In the genomic region with DNA sequence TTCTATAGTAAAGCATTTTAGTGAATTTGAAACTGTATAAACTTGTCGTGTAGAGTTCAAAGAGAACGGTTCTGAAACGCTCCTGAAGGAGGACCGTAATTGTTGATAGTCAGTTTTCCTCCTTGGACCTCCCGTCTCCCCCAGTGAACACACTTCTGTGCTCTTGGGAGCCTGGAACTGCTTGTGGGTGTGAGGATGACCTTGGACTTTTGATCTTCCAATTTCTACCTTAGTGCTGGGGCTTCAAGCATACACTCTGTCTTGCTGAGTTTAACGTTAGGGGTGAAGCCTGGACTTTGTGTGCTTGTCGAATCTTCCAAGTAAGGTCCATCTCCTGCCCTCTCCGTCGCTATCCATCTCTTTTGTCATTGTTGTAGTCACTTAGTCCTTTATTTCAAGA, we compare ENCODE assay signal across 25 mouse cellular contexts. TPM values are rescaled to one million over a fixed set of nuclear protein-coding genes. Genes with fewer than 3 reads are reported as not detected.
A peak's percentile ranks its signal among the peaks of the same experiment; 100 is the strongest.
DNase-seq lines count a peak whose midpoint lies in the region; ATAC-seq and TF ChIP-seq lines count a peak whose summit lies in the region.
"Had no signal": no experiment of that assay in that cellular context is flagged by ENCODE, and none has a peak within 500 bp of the region (broad histone marks: within the 10 kb centered on the region; RNA-seq: fewer than 3 reads in every experiment).

No protein-coding gene starts in this region.

- H3K9ac ChIP-seq in ES-E14 (ENCODE audit: insufficient read depth, low read depth, low read length, poor library complexity, severe bottlenecking) = peak overlapping the region; percentile 38; the same call in 1 of the 2 replicates
- no peak overlapping the region for H3K9ac ChIP-seq in intestine, postnatal 0 days (ENCODE audit: low read depth, low read length)
- H3K9ac ChIP-seq: embryonic facial prominence, embryonic 15.5 days; limb, embryonic 12.5 days; liver, embryonic 14.5 days; lung, embryonic 15.5 days; neural tube, embryonic 15.5 days had no signal

- no peak overlapping the region for H3K27ac ChIP-seq in ES-E14 (ENCODE audit: insufficient read depth, low read depth, low read length, poor library complexity, severe bottlenecking)
- peak overlapping the region; percentile 23; the same call in 1 of the 2 replicates for H3K27ac ChIP-seq in intestine, postnatal 0 days (ENCODE audit: low read depth, low read length)
- H3K27ac ChIP-seq: embryonic facial prominence, embryonic 15.5 days; hindbrain, embryonic 10.5 days; limb, embryonic 12.5 days; liver, embryonic 14.5 days; lung, embryonic 15.5 days; neural tube, embryonic 15.5 days; stomach, postnatal 0 days had no signal

- TF ChIP-seq CTCF in intestine, postnatal 0 days (IDR thresholded peaks at IDR 0.05; ENCODE audit: low read depth) = no peak

- no peaks in the 10 kb centered on the region for H3K36me3 ChIP-seq in ES-E14 (ENCODE audit: control insufficient read depth, insufficient read depth, low read length, poor library complexity, severe bottlenecking)
- no peaks in the 10 kb centered on the region for H3K36me3 ChIP-seq in intestine, postnatal 0 days (ENCODE audit: control insufficient read depth, insufficient read depth)
- H3K36me3 ChIP-seq: embryonic facial prominence, embryonic 15.5 days; limb, embryonic 12.5 days; neural tube, embryonic 15.5 days had no signal

- no peak for ATAC-seq in intestine, postnatal 0 days
- ATAC-seq: forebrain, embryonic 14.5 days; hindbrain, embryonic 16.5 days had no signal

- 56% methylated on average over 9 of the region's 9 CpGs for WGBS in intestine, postnatal 0 days

- peaks cover 1 to 4% of the 10 kb centered on the region in 2 experiments; a peak in 1 of 4 replicates for H3K4me1 ChIP-seq in ES-E14 (ENCODE audit: control insufficient read depth in 2 of 2, insufficient read depth in 2 of 2, low read length in 2 of 2, poor library complexity in 1 of 2)
- 0 out of 2 replicates have a peak, but pooled peaks cover 2% of the 10 kb centered on the region for H3K4me1 ChIP-seq in intestine, postnatal 0 days (replicated peaks; ENCODE audit: control insufficient read depth, insufficient read depth, low read length)

- H3K27me3 ChIP-seq in intestine, postnatal 0 days (replicated peaks; ENCODE audit: control insufficient read depth, insufficient read depth, low read length) = no peaks in the 10 kb centered on the region
- H3K27me3 ChIP-seq: embryonic facial prominence, embryonic 15.5 days; limb, embryonic 12.5 days; lung, embryonic 15.5 days; neural tube, embryonic 15.5 days had no signal

- in situ Hi-C loops in ES-E14 (cut with MboI; ENCODE audit: low sequenced_read_pairs in 2 of 2, unreplicated experiment in 2 of 2) = no loop called here

- DNase-seq in kidney, adult 11 months = peak; percentile 9
- DNase-seq in kidney, postnatal 10 days = no peak
- peak; percentile 55 for DNase-seq in ES-CJ7 (ENCODE audit: low read depth, low spot score)
- DNase-seq in ES-E14 (ENCODE audit: low read depth, low spot score) = no peak
- no peak for DNase-seq in cerebellum, adult 9-10 months
- no peak for DNase-seq in spleen, postnatal 10 days (ENCODE audit: low spot score in 2 of 2)
- DNase-seq: cerebellum, adult 8-10 months; gastrocnemius, postnatal 10 days; heart, adult 18-20 months; heart, postnatal 10 days; kidney, postnatal 4 days; lung, postnatal 4 days; thymus, adult 2 months; thymus, postnatal 4 days had no signal

- peak overlapping the region; percentile 51 for H3K4me2 ChIP-seq in intestine, postnatal 0 days (replicated peaks; ENCODE audit: low read depth)
- H3K4me2 ChIP-seq: embryonic facial prominence, embryonic 15.5 days; limb, embryonic 12.5 days; lung, embryonic 15.5 days; midbrain, embryonic 11.5 days; neural tube, embryonic 15.5 days had no signal

- peak overlapping the region in 1 of 2 experiments; percentile 12; a peak in 2 of 4 replicates for H3K4me3 ChIP-seq in ES-E14 (ENCODE audit: insufficient read depth in 1 of 2, low read depth in 1 of 2, low read length in 2 of 2, poor library complexity in 1 of 2, severe bottlenecking in 1 of 2)
- H3K4me3 ChIP-seq in intestine, postnatal 0 days (ENCODE audit: low read depth, low read length) = 0 out of 2 replicates have a peak overlapping the region, but pooled peaks have one; percentile 5
- H3K4me3 ChIP-seq: embryonic facial prominence, embryonic 15.5 days; hindbrain, embryonic 10.5 days; limb, embryonic 12.5 days; lung, embryonic 15.5 days; neural tube, embryonic 15.5 days had no signal

- H3K9me3 ChIP-seq in ES-E14 (ENCODE audit: control insufficient read depth, insufficient read depth, low read depth, low read length) = no peaks in the 10 kb centered on the region
- no peaks in the 10 kb centered on the region for H3K9me3 ChIP-seq in intestine, postnatal 0 days (ENCODE audit: control insufficient read depth)
- H3K9me3 ChIP-seq: embryonic facial prominence, embryonic 15.5 days; lung, embryonic 15.5 days; neural tube, embryonic 15.5 days had no signal

TF ChIP-seq in ES-E14, 5 proteins besides CTCF, POLR2A, EP300 and RAD21:
- TF ChIP-seq MAFK (IDR thresholded peaks at IDR 0.05; ENCODE audit: insufficient read depth, low read depth, low read length) (no peak), CHD2 (IDR thresholded peaks at IDR 0.05; ENCODE audit: low read depth, low read length) (no peak), ZC3H11A (IDR thresholded peaks at IDR 0.05; ENCODE audit: borderline replicate concordance, low read depth, low read length) (no peak), ZNF384 (IDR thresholded peaks at IDR 0.05; ENCODE audit: low read depth, low read length) (no peak), HCFC1 (IDR thresholded peaks at IDR 0.05; ENCODE audit: borderline replicate concordance, insufficient read depth, low read length) (no peak)

RNA-seq across cellular contexts. Expression of a gene that starts 4.0 kb away (rescaled TPM):
- total RNA-seq in ES-E14 (2012; rRNA removed) = 44.6 and 73.4 TPM in 2 replicates
- 195 and 197 TPM in 2 replicates for polyA plus RNA-seq in intestine, postnatal 0 days (2015; fragmentation: Nextera tagmentation; extraction: Ambion mirVana)

RNA-seq across cellular contexts. Expression of a gene that starts 52.7 kb away (rescaled TPM):
- total RNA-seq in ES-E14 (2012; rRNA removed) = 4.0 and 4.2 TPM in 2 replicates
- polyA plus RNA-seq in intestine, postnatal 0 days (2015; fragmentation: Nextera tagmentation; extraction: Ambion mirVana) = 11.2 and 12.4 TPM in 2 replicates

Comparison
In these comparisons a context has a peak if more than half of its experiments do, and no peak if none do; other contexts are left out.
1. DNase-seq: peak in kidney, adult 11 months (single experiment) and ES-CJ7 (single experiment); none in kidney, postnatal 10 days (single experiment), ES-E14 (single experiment), cerebellum, adult 9-10 months (single experiment) and spleen, postnatal 10 days (0 of 2).